Mouse (Mus musculus): ENCODE measurements around the gene Ptpre. TPM values are rescaled to one million over a fixed set of nuclear protein-coding genes. Genes with fewer than 3 reads are reported as not detected.
A peak's percentile ranks its signal among the peaks of the same experiment; 100 is the strongest.

Ptpre gene
- total RNA-seq, 2 experiments from 2014 or later = 6.1 to 13.0 TPM

GRCm38 (mm10) chr7:135632716-135633258 lies 95.5 kb downstream of the Ptpre start:
- ATAC-seq (replicated peaks; ENCODE audit: low FRiP score, poor library complexity, severe bottlenecking) = no peak

- no peak for ATAC-seq (replicated peaks; ENCODE audit: low FRiP score, poor library complexity, severe bottlenecking)
These were observed 97.8 kb downstream of the Ptpre start for GRCm38 (mm10) chr7:135634851-135635624.

- no peak for ATAC-seq (replicated peaks; ENCODE audit: low FRiP score, poor library complexity, severe bottlenecking)
These were observed 100.2 kb downstream of the Ptpre start for GRCm38 (mm10) chr7:135637406-135637980.

GRCm38 (mm10) chr7:135639361-135639760 lies 102.1 kb downstream of the Ptpre start:
- no peak for ATAC-seq (replicated peaks; ENCODE audit: low FRiP score, poor library complexity, severe bottlenecking)

- ATAC-seq (replicated peaks; ENCODE audit: low FRiP score, poor library complexity, severe bottlenecking) = 0 out of 2 replicates have a peak, but pooled peaks have one; percentile 51
These were observed 104.6 kb downstream of the Ptpre start for GRCm38 (mm10) chr7:135641698-135642507.

- no peak for ATAC-seq (replicated peaks; ENCODE audit: low FRiP score, poor library complexity, severe bottlenecking)
These were observed 107.2 kb downstream of the Ptpre start for GRCm38 (mm10) chr7:135644452-135644851.

GRCm38 (mm10) chr7:135646976-135647375 lies 109.7 kb downstream of the Ptpre start:
- no peak for ATAC-seq (replicated peaks; ENCODE audit: low FRiP score, poor library complexity, severe bottlenecking)

GRCm38 (mm10) chr7:135648821-135649220 lies 111.5 kb downstream of the Ptpre start:
- no peak for ATAC-seq (replicated peaks; ENCODE audit: low FRiP score, poor library complexity, severe bottlenecking)

- no peak for ATAC-seq (replicated peaks; ENCODE audit: low FRiP score, poor library complexity, severe bottlenecking)
These were observed 112.0 kb downstream of the Ptpre start for GRCm38 (mm10) chr7:135649306-135649705.

GRCm38 (mm10) chr7:135650061-135650460 lies 112.8 kb downstream of the Ptpre start:
- no peak for ATAC-seq (replicated peaks; ENCODE audit: low FRiP score, poor library complexity, severe bottlenecking)

- ATAC-seq (replicated peaks; ENCODE audit: low FRiP score, poor library complexity, severe bottlenecking) = no peak
These were observed 114.7 kb downstream of the Ptpre start for GRCm38 (mm10) chr7:135651831-135652511.

- ATAC-seq (replicated peaks; ENCODE audit: low FRiP score, poor library complexity, severe bottlenecking) = no peak
These were observed 115.5 kb downstream of the Ptpre start for GRCm38 (mm10) chr7:135652781-135653180.

GRCm38 (mm10) chr7:135653601-135654000 lies 116.3 kb downstream of the Ptpre start:
- ATAC-seq (replicated peaks; ENCODE audit: low FRiP score, poor library complexity, severe bottlenecking) = no peak

- no peak for ATAC-seq (replicated peaks; ENCODE audit: low FRiP score, poor library complexity, severe bottlenecking)
These were observed 117.0 kb downstream of the Ptpre start for GRCm38 (mm10) chr7:135654288-135654687.

- ATAC-seq (replicated peaks; ENCODE audit: low FRiP score, poor library complexity, severe bottlenecking) = no peak
These were observed 117.8 kb downstream of the Ptpre start for GRCm38 (mm10) chr7:135655113-135655512.

GRCm38 (mm10) chr7:135658150-135658549 lies 120.9 kb downstream of the Ptpre start:
- ATAC-seq (replicated peaks; ENCODE audit: low FRiP score, poor library complexity, severe bottlenecking) = no peak

- no peak for ATAC-seq (replicated peaks; ENCODE audit: low FRiP score, poor library complexity, severe bottlenecking)
These were observed 122.1 kb downstream of the Ptpre start for GRCm38 (mm10) chr7:135659314-135659935.

GRCm38 (mm10) chr7:135660314-135660713 lies 123.0 kb downstream of the Ptpre start:
- ATAC-seq (replicated peaks; ENCODE audit: low FRiP score, poor library complexity, severe bottlenecking) = no peak

- no peak for ATAC-seq (replicated peaks; ENCODE audit: low FRiP score, poor library complexity, severe bottlenecking)
These were observed 126.9 kb downstream of the Ptpre start for GRCm38 (mm10) chr7:135664211-135664610.
